Mouse (Mus musculus) olfactory bulb, adult 2 months (tissue): Measurements from ENCODE around the gene Tmem198b. TPM values are rescaled to one million over a fixed set of nuclear protein-coding genes. Genes with fewer than 3 reads are reported as not detected.

ENCODE experiments used
- H3K27ac ChIP-seq: fragments of 200-500 bp; 2 replicates; pipeline ENCODE4 v1.5.1; 2012; ENCODE audit warnings: low read depth, low read length; ENCODE audit not compliant: insufficient read depth
- H3K4me1 ChIP-seq: fragments of 200-500 bp; 2 replicates; pipeline ENCODE4 v1.6.1; 2012; ENCODE audit warnings: low read length; ENCODE audit not compliant: control insufficient read depth, insufficient read depth
- H3K4me3 ChIP-seq: fragments of 200-500 bp; 2 replicates; pipeline ENCODE4 v1.5.1; 2012; ENCODE audit warnings: mild to moderate bottlenecking, low read depth, low read length, moderate library complexity; ENCODE audit not compliant: insufficient read depth
- CTCF ChIP-seq: fragments of 200-500 bp; IDR thresholded peaks from 2 replicates; pipeline ENCODE4 v1.5.1; 2012; ENCODE audit warnings: low read depth, mild to moderate bottlenecking, low read length, moderate library complexity; ENCODE audit not compliant: insufficient read depth
- POLR2A ChIP-seq: fragments of 200-500 bp; IDR thresholded peaks from 2 replicates; pipeline ENCODE4 v1.6.1; 2012; ENCODE audit warnings: mild to moderate bottlenecking, low read depth, low read length, moderate library complexity; ENCODE audit not compliant: insufficient read depth
- WGBS: fragments of 180-500 bp; shearing (Covaris S2); methylation state at CpG from one replicate; pipeline ENCODE4 v1.1.7; 2018; 5-methylcytosine and 5-hydroxymethylcytosine counted together
- polyA plus RNA-seq: library from polyadenylated mRNA; stranded (reverse); fragments of >200 nt; gene quantifications from 2 replicates; pipeline ENCODE4 v1.2.4, GENCODE M21; 2012; ENCODE audit warnings: low replicate concordance; ENCODE audit not compliant: missing spikeins, insufficient read depth, insufficient read length

Gene Tmem198b
- polyA plus RNA-seq, 1 experiment, result not detected

GRCm38 (mm10) chr10:128822135-128822534 lies 18.0 kb upstream of the Tmem198b start:
- no peak overlapping the region for H3K27ac ChIP-seq
- no peak for TF ChIP-seq CTCF
- no peak for TF ChIP-seq POLR2A
- 3% methylated on average over 13 of the region's 13 CpGs for WGBS
- H3K4me3 ChIP-seq, result peak overlapping the region; percentile 76
- H3K4me1 ChIP-seq, result peaks cover 4% of the 10 kb centered on the region; the same call in 1 of the 2 replicates

GRCm38 (mm10) chr10:128821358-128822056 lies 17.3 kb upstream of the Tmem198b start, which contains the start of gene Ormdl2:
Gene Ormdl2, minus strand, starts transcription at chr10:128821645.
- Histone ChIP-seq H3K27ac (no peak within 1 kb of the TSS), H3K4me3 (peak within 1 kb of the TSS; percentile 76), H3K4me1 (peaks cover 4% of the 10 kb centered on the region; the same call in 1 of the 2 replicates)
- TF ChIP-seq POLR2A (peak; percentile 22; the same call in 1 of the 2 replicates), CTCF (no peak)
- under 1% methylated on average over 46 of the region's 46 CpGs for WGBS

GRCm38 (mm10) chr10:128820217-128820616 lies 16.0 kb upstream of the Tmem198b start:
- H3K27ac ChIP-seq, result no peak overlapping the region
- peaks cover 4% of the 10 kb centered on the region; the same call in 1 of the 2 replicates for H3K4me1 ChIP-seq
- no peak overlapping the region for H3K4me3 ChIP-seq
- 61% methylated on average over 4 of the region's 4 CpGs for WGBS
- TF ChIP-seq CTCF, result no peak
- TF ChIP-seq POLR2A, result no peak

GRCm38 (mm10) chr10:128817033-128817432 lies 12.9 kb upstream of the Tmem198b start, which contains the start of gene Sarnp:
Gene Sarnp, plus strand, starts transcription at chr10:128817333.
- no peak within 1 kb of the TSS for H3K4me3 ChIP-seq
- 90% methylated on average over 13 of the region's 13 CpGs for WGBS
- H3K4me1 ChIP-seq, result 0 out of 2 replicates have a peak, but pooled peaks cover 2% of the 10 kb centered on the region
- TF ChIP-seq CTCF, result no peak
- TF ChIP-seq POLR2A, result no peak
- no peak within 1 kb of the TSS for H3K27ac ChIP-seq

- WGBS, result 82% methylated on average over 8 of the region's 8 CpGs
- H3K4me3 ChIP-seq, result peak overlapping the region; percentile 16
- peaks cover 31% of the 10 kb centered on the region for H3K4me1 ChIP-seq
- no peak overlapping the region for H3K27ac ChIP-seq
- TF ChIP-seq CTCF (no peak), POLR2A (no peak)
These were observed 2.8 kb upstream of the Tmem198b start for GRCm38 (mm10) chr10:128807018-128807417.

- WGBS, result 43% methylated on average over 6 of the region's 6 CpGs
- Histone ChIP-seq H3K4me3 (peak overlapping the region; percentile 58), H3K4me1 (peaks cover 38% of the 10 kb centered on the region), H3K27ac (no peak overlapping the region)
- TF ChIP-seq CTCF (no peak), POLR2A (no peak)
These were observed 1.9 kb upstream of the Tmem198b start for GRCm38 (mm10) chr10:128806086-128806485.

- H3K4me1 ChIP-seq, result peaks cover 38% of the 10 kb centered on the region
- H3K4me3 ChIP-seq, result peak overlapping the region; percentile 58
- TF ChIP-seq CTCF (no peak), POLR2A (no peak; the same call in 1 of the 2 replicates)
- WGBS, result under 1% methylated on average over 70 of the region's 70 CpGs
- peak overlapping the region; percentile 73 for H3K27ac ChIP-seq
These were observed 1.2 kb upstream of the Tmem198b start for GRCm38 (mm10) chr10:128805092-128806000.

GRCm38 (mm10) chr10:128803771-128804270 lies 349 bp downstream of the Tmem198b start, which contains the start of gene Dnajc14:
Gene Dnajc14, plus strand, starts transcription at chr10:128804062.
- peaks cover 37% of the 10 kb centered on the region for H3K4me1 ChIP-seq
- H3K4me3 ChIP-seq, result peak within 1 kb of the TSS; percentile 58
- H3K27ac ChIP-seq, result peak within 1 kb of the TSS; percentile 95
- TF ChIP-seq CTCF, result no peak
- TF ChIP-seq POLR2A, result no peak
- under 1% methylated on average over 14 of the region's 14 CpGs for WGBS
